Comparison of ENCODE assay signal across 8 mouse cellular contexts in genomic region chr17:71001699-71002080, GRCm38 (mm10). TPM values are rescaled to one million over a fixed set of nuclear protein-coding genes. Genes with fewer than 3 reads are reported as not detected.
DNase-seq lines count a peak whose midpoint lies in the region; ATAC-seq and TF ChIP-seq lines count a peak whose summit lies in the region.

No protein-coding gene starts in this region.

- H3K4me2 ChIP-seq in kidney, postnatal 0 days (ENCODE audit: low read length), result peak overlapping the region; percentile 54
- H3K4me2 ChIP-seq in stomach, embryonic 15.5 days, result peak overlapping the region; percentile 59

- peak; percentile 37 to 39 for DNase-seq in adrenal gland, postnatal 4 days (ENCODE audit: low spot score in 2 of 2)
- DNase-seq in adrenal gland, adult 2 months, result no peak
- DNase-seq in urinary bladder, postnatal 14 days (ENCODE audit: low spot score), result peak; percentile 47
- DNase-seq in urinary bladder, adult 2 months (ENCODE audit: low spot score), result no peak
- peak; percentile 63 for DNase-seq in gastrocnemius, postnatal 25 days
- peak; percentile 80 for DNase-seq in kidney, postnatal 0 days (ENCODE audit: low spot score)

- peak; percentile 50 for ATAC-seq in kidney, postnatal 0 days (replicated peaks; ENCODE audit: low FRiP score, low read depth)
- ATAC-seq in megakaryocyte-erythroid progenitor cell, adult 5-6 weeks (replicated peaks; ENCODE audit: low FRiP score, low TSS enrichment, poor library complexity, severe bottlenecking), result peak; percentile 31
- ATAC-seq in stomach, embryonic 15.5 days (ENCODE audit: insufficient read depth, low FRiP score, low read depth), result peak; percentile 66

- TF ChIP-seq CTCF in kidney, postnatal 0 days (IDR thresholded peaks at IDR 0.05; ENCODE audit: low read depth), result no peak

- peak overlapping the region; percentile 89 for H3K4me3 ChIP-seq in kidney, postnatal 0 days (replicated peaks; ENCODE audit: low read depth, low read length)
- H3K4me3 ChIP-seq in stomach, embryonic 15.5 days (replicated peaks), result peak overlapping the region; percentile 92

- peaks cover 24% of the 10 kb centered on the region; the same call in 1 of the 2 replicates for H3K4me1 ChIP-seq in kidney, postnatal 0 days (replicated peaks; ENCODE audit: insufficient read depth, low read length)
- H3K4me1 ChIP-seq in stomach, embryonic 15.5 days, result peaks cover 22% of the 10 kb centered on the region

- peak overlapping the region; percentile 100 for H3K27ac ChIP-seq in kidney, postnatal 0 days
- peak overlapping the region; percentile 100 for H3K27ac ChIP-seq in stomach, embryonic 15.5 days

- H3K27me3 ChIP-seq in kidney, postnatal 0 days (ENCODE audit: insufficient read depth, low read length), result no peaks in the 10 kb centered on the region
- no peaks in the 10 kb centered on the region for H3K27me3 ChIP-seq in stomach, embryonic 15.5 days (replicated peaks)

- under 1% methylated on average over 37 of the region's 43 CpGs for WGBS in kidney, postnatal 0 days
- WGBS in stomach, embryonic 15.5 days, result under 1% methylated on average over 43 of the region's 43 CpGs

- no peaks in the 10 kb centered on the region for H3K36me3 ChIP-seq in kidney, postnatal 0 days (ENCODE audit: insufficient read depth, low read length)
- H3K36me3 ChIP-seq in stomach, embryonic 15.5 days, result no peaks in the 10 kb centered on the region

- peak overlapping the region; percentile 97 for H3K9ac ChIP-seq in kidney, postnatal 0 days (ENCODE audit: low read depth, low read length)
- peak overlapping the region; percentile 98 for H3K9ac ChIP-seq in stomach, embryonic 15.5 days

- no peaks in the 10 kb centered on the region for H3K9me3 ChIP-seq in kidney, postnatal 0 days (replicated peaks; ENCODE audit: low read length)
- H3K9me3 ChIP-seq in stomach, embryonic 15.5 days, result no peaks in the 10 kb centered on the region

RNA-seq across cellular contexts. Expression of gene Myom1, which starts 0.7 kb away (rescaled TPM):
- 10 to 100 TPM; 16.5 to 34.7 TPM for total RNA-seq in adrenal gland, postnatal 4 days (2021)
- 1 to 10 TPM; 1.8 to 2.0 TPM for total RNA-seq in adrenal gland, adult 2 months (2021)
- 0.32 and 0.89 TPM in 2 replicates for polyA plus RNA-seq in adrenal gland, adult 2 months (2012; rRNA removed)
- 110 and 137 TPM in 2 replicates for polyA plus RNA-seq in urinary bladder, adult 2 months (2012; rRNA removed)
- 1,000 to 10,000 TPM; 1,018 to 1,234 TPM for total RNA-seq in gastrocnemius, postnatal 25 days (2021)
- 2.8 and 3.0 TPM in 2 replicates for polyA plus RNA-seq in kidney, postnatal 0 days (2015; fragmentation: Nextera tagmentation; extraction: Ambion mirVana)
- total RNA-seq in megakaryocyte-erythroid progenitor cell, adult 5-6 weeks (2014; fragmentation: Nextera tagmentation), result 2.8 and 9.2 TPM in 2 replicates
- 1.0 and 1.9 TPM in 2 replicates for total RNA-seq in megakaryocyte-erythroid progenitor cell, adult 5-6 weeks (2017)
- polyA plus RNA-seq in stomach, embryonic 15.5 days (2015; fragmentation: Nextera tagmentation; extraction: Ambion mirVana), result 12.7 and 12.8 TPM in 2 replicates

RNA-seq across cellular contexts. Expression of gene Myl12a, which starts 1.0 kb away (rescaled TPM):
- total RNA-seq in adrenal gland, postnatal 4 days (2021), result 100 to 1,000 TPM; 315 to 317 TPM
- total RNA-seq in adrenal gland, adult 2 months (2021), result 100 to 1,000 TPM; 281 to 315 TPM
- polyA plus RNA-seq in adrenal gland, adult 2 months (2012; rRNA removed), result 45.7 and 49.1 TPM in 2 replicates
- 294 and 408 TPM in 2 replicates for polyA plus RNA-seq in urinary bladder, adult 2 months (2012; rRNA removed)
- 100 to 1,000 TPM; 404 to 431 TPM for total RNA-seq in gastrocnemius, postnatal 25 days (2021)
- 852 and 897 TPM in 2 replicates for polyA plus RNA-seq in kidney, postnatal 0 days (2015; fragmentation: Nextera tagmentation; extraction: Ambion mirVana)
- 185 and 246 TPM in 2 replicates for total RNA-seq in megakaryocyte-erythroid progenitor cell, adult 5-6 weeks (2014; fragmentation: Nextera tagmentation)
- total RNA-seq in megakaryocyte-erythroid progenitor cell, adult 5-6 weeks (2017), result 162 and 168 TPM in 2 replicates
- polyA plus RNA-seq in stomach, embryonic 15.5 days (2015; fragmentation: Nextera tagmentation; extraction: Ambion mirVana), result 495 and 517 TPM in 2 replicates

Comparison
In these comparisons a context has a peak if more than half of its experiments do, and no peak if none do; other contexts are left out.
1. DNase-seq: peak in adrenal gland, postnatal 4 days (2 of 2), urinary bladder, postnatal 14 days (single experiment), gastrocnemius, postnatal 25 days (single experiment) and kidney, postnatal 0 days (single experiment); none in adrenal gland, adult 2 months (single experiment) and urinary bladder, adult 2 months (single experiment).
2. RNA of gene Myom1, which starts 0.7 kb away (total RNA-seq): 1,018 to 1,234 TPM in gastrocnemius, postnatal 25 days; 16.5 to 34.7 TPM in adrenal gland, postnatal 4 days, 1.0 to 9.2 TPM in megakaryocyte-erythroid progenitor cell, adult 5-6 weeks and 1.8 to 2.0 TPM in adrenal gland, adult 2 months; every median in the first group is over 10 times any median in the second.
3. Peak in every context shown above with its lines, with median percentiles within 50 percentile points of each other: ATAC-seq.